Mouse (Mus musculus) hindlimb bud, embryonic 11.5 days (tissue): ENCODE measurements around the gene Kazn.

ENCODE experiments used
- DNase-seq: peaks from one replicate; pipeline ENCODE4 v3.0.0-alpha.2; 2012; ENCODE audit warnings: low read depth, low spot score; ENCODE audit errors: extremely low spot score

Kazn gene

GRCm38 (mm10) chr4:142060455-142061378, 178.5 kb downstream of the Kazn start:
- no peak for DNase-seq

GRCm38 (mm10) chr4:142059841-142060193, 179.4 kb downstream of the Kazn start:
- no peak for DNase-seq

GRCm38 (mm10) chr4:142059113-142059840, 179.9 kb downstream of the Kazn start:
- DNase-seq: no peak

DNA sequence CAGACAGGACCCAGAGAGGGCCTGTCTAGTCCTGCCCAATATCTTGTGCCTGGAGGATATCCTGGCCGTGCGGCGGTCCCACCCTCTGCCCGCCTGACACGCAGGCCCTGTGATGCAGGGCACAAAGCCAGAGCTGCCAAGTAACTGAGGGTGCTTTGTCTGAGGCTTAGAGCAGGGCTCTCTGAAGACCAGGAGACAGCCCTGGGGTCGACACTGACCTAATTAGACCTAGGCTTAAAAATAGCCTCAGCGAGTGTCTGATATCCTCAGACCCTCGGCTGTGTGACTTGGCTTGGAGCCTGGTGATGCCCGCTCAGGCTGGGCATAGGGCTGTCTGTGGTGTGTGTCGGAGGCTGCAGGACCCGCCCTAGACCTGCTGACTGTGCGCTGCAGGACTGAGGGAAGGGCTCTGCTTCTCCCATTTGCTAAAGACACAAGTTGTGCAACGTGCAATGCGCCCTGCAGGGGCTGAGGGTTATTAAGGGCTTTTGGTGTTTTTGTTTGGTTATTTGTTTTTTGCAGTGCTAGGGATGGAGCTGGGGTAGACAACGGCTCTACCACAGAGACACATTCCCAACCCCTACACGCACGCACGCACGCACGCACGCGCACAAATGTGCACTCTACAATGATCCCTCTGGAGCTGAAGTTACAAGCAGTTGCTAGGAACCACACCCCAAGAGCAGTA, 181.5 kb downstream of the Kazn start:
- no peak for DNase-seq

DNA sequence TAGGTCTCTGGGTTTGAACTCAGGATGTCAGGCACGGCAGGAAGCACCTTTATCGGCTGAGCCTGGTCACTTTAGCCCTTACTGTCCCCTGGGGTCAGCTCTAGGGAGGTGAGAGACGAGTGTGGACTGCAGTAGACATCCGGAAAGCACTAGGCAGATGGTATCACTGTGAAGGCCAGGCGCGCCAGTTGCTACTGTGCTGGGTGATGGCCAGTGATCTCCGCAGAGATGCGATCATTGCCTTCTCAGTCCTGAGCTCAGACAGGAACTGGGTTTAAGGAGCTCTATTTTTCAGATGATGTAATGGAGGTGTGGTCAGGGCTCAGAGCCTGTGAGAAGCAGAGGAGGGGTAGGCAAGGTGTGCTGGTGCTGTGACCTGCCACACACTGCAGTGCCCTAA, 183.6 kb downstream of the Kazn start:
- no peak for DNase-seq

DNA sequence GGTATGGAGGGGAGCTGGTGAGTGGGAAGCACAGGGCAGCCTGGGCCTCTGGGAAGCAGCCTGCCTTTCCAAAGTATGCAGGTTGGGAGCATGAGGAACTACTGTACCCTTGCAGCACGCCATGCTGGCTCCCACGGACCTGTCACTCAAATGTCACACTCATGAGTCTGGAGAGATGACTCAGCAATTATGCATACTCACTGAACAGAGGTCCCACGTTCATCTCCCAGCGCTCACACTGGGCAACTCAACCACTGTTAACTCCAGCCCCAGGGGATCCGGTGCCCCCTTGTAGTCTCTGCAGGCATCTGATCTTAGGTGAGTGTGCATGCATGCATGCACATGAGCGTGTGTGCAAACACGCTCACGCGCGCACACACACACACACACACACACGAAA, 184.6 kb downstream of the Kazn start:
- no peak for DNase-seq

DNA sequence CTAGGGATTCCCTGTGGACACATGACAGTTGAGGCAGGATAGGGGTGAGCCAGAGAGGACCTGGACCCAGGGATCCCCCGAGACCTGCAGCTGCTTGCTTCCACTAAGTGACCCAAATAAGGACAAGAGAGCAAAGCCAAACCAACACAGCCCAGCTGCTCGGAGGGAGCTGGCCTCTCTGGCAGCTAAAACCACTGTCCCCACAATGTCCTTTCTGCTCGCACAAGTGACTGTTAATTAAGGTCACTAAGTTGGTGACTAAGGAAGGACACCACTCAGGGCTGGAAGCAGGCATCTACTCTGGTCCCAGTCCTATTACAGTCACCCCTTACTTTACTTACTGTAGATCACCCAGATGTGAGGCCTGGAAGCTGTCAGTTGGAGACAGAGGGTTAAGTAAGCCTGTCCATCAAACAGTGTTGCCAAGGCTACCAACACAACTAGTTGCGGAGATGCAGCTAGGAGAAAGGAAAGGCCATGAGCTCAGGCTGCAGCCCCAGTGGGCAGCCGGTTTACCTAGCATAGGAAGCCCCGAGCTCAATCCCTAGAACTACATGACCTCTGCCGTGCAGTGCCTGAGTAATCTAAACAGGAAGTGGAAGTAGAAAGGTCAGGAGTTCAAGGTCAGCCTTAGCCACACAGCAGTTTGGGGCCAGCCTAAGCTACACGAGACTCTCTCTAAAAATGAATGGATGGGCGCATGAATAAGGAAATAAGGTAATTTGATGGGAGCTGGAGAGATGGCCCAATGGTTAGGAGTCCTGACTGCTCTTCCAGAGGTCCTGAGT, 185.3 kb downstream of the Kazn start:
- no peak for DNase-seq

DNA sequence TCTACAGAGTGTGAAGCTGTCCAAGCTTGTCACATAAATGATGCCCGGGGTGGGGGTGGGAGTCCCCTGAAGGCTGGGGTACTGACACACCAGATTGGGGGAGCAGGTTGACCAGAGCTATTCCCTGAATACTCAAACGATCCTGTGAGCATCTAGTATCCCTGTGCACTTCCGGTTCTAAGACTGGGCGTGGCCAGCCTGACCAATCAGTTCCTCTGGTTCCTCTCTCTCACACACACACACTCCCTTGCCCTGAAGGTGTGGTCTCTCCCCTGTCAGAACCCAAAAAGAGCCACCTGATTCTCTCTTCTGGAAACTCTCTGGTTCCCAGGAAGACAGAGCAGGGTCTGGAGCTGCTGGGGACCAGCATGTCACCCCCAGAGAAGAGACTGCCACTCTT, 185.9 kb downstream of the Kazn start:
- no peak for DNase-seq

GRCm38 (mm10) chr4:142052391-142053132, 186.6 kb downstream of the Kazn start:
- DNase-seq: no peak
